Mouse (Mus musculus) bone marrow, adult 2 months (tissue): Measurements from ENCODE around the gene Zfp839. TPM values are rescaled to one million over a fixed set of nuclear protein-coding genes. Genes with fewer than 3 reads are reported as not detected.

ENCODE experiments used
- H3K27ac ChIP-seq: fragments of 200-500 bp; 2 replicates; pipeline ENCODE4 v1.5.1; 2012; ENCODE audit warnings: low read depth, mild to moderate bottlenecking, control low read depth, inconsistent platforms, low read length; ENCODE audit not compliant: control insufficient read depth, poor library complexity, insufficient read depth
- H3K4me1 ChIP-seq: fragments of 200-500 bp; 2 replicates; pipeline ENCODE4 v1.6.1; 2011; ENCODE audit warnings: low read length; ENCODE audit not compliant: control insufficient read depth, insufficient read depth
- H3K4me3 ChIP-seq: fragments of 200-500 bp; replicated peaks from 2 replicates; pipeline ENCODE3; 2011; ENCODE audit warnings: mild to moderate bottlenecking, low read depth, low read length, control low read depth; ENCODE audit not compliant: control insufficient read depth
- CTCF ChIP-seq: fragments of 200-500 bp; IDR thresholded peaks from 2 replicates; pipeline ENCODE4 v1.5.1; 2011; ENCODE audit warnings: low read length, control low read depth; ENCODE audit not compliant: control insufficient read depth, insufficient read depth
- POLR2A ChIP-seq: fragments of 200-500 bp; IDR thresholded peaks from 2 replicates; pipeline ENCODE4 v1.6.1; 2011; ENCODE audit warnings: low read depth, mild to moderate bottlenecking, control low read depth, low read length, borderline replicate concordance; ENCODE audit not compliant: control insufficient read depth
- WGBS: fragments of 180-500 bp; shearing (Covaris S2); methylation state at CpG from one replicate; pipeline ENCODE4 v1.1.7; 2018; 5-methylcytosine and 5-hydroxymethylcytosine counted together
- polyA plus RNA-seq: library from polyadenylated mRNA; stranded (reverse); fragments of >200 nt; gene quantifications from 2 replicates; pipeline ENCODE4 v1.2.4, GENCODE M21; 2011; ENCODE audit warnings: low replicate concordance; ENCODE audit not compliant: missing spikeins, insufficient read depth, insufficient read length

The Zfp839 gene
- polyA plus RNA-seq, 1 experiment, result 6.7 TPM

- 85% methylated on average over 2 of the region's 2 CpGs for WGBS
- H3K4me1 ChIP-seq, result no peaks in the 10 kb centered on the region; the same call in 1 of the 2 replicates
- TF ChIP-seq POLR2A (no peak), CTCF (no peak)
Measured at GRCm38 (mm10) chr12:110903536-110903935, 53.5 kb downstream of the Zfp839 start.

GRCm38 (mm10) chr12:110907845-110908244 lies 57.8 kb downstream of the Zfp839 start:
- 8% methylated on average over 3 of the region's 3 CpGs for WGBS
- Histone ChIP-seq H3K4me3 (no peak overlapping the region), H3K27ac (no peak overlapping the region), H3K4me1 (no peaks in the 10 kb centered on the region; the same call in 1 of the 2 replicates)
- TF ChIP-seq POLR2A, result no peak
- no peak for TF ChIP-seq CTCF

More at GRCm38 (mm10) chr12:110903536-110903935, 53.5 kb downstream of the Zfp839 start:
- Histone ChIP-seq H3K27ac (no peak overlapping the region), H3K4me3 (no peak overlapping the region)

- Histone ChIP-seq H3K4me3 (no peak overlapping the region), H3K4me1 (no peaks in the 10 kb centered on the region; the same call in 1 of the 2 replicates), H3K27ac (no peak overlapping the region)
- no peak for TF ChIP-seq POLR2A
- TF ChIP-seq CTCF, result no peak
- 91% methylated on average over 2 of the region's 2 CpGs for WGBS
Measured at GRCm38 (mm10) chr12:110909962-110910361, 59.9 kb downstream of the Zfp839 start.

GRCm38 (mm10) chr12:110915761-110916160 lies 65.7 kb downstream of the Zfp839 start:
- 74% methylated on average over 9 of the region's 9 CpGs for WGBS

More at GRCm38 (mm10) chr12:110915761-110916160, 65.7 kb downstream of the Zfp839 start:
- no peaks in the 10 kb centered on the region; the same call in 1 of the 2 replicates for H3K4me1 ChIP-seq
- TF ChIP-seq CTCF (no peak), POLR2A (no peak)
- no peak overlapping the region for H3K27ac ChIP-seq
- no peak overlapping the region for H3K4me3 ChIP-seq

Other genes with a start within 250 kb of the Zfp839 start
- gene Dync1h1, start 248.8 kb upstream of the Zfp839 start, polyA plus RNA-seq, result 18.8 and 39.1 TPM in 2 replicates
- gene 1700001K19Rik, start 167.6 kb upstream of the Zfp839 start, polyA plus RNA-seq, result not detected in 2 replicates
- gene Hsp90aa1, start 147.5 kb upstream of the Zfp839 start, polyA plus RNA-seq, result 294 and 808 TPM in 2 replicates
- gene Wdr20, start 112.3 kb upstream of the Zfp839 start, polyA plus RNA-seq, result 7.8 and 16.6 TPM in 2 replicates
- not detected in 2 replicates for gene Mok, start 9.3 kb upstream of the Zfp839 start, polyA plus RNA-seq
- 30.1 and 37.1 TPM in 2 replicates for gene Cinp, start 38.9 kb downstream of the Zfp839 start, polyA plus RNA-seq
- 3.6 and 6.1 TPM in 2 replicates for gene Tecpr2, start 39.0 kb downstream of the Zfp839 start, polyA plus RNA-seq
- 19.7 and 28.6 TPM in 2 replicates for gene Ankrd9, start 128.8 kb downstream of the Zfp839 start, polyA plus RNA-seq
- gene Rcor1, start 189.1 kb downstream of the Zfp839 start, polyA plus RNA-seq, result 9.9 and 14.6 TPM in 2 replicates